Mouse (Mus musculus) midbrain, embryonic 12.5 days (tissue): ENCODE data around the gene Cdc37. TPM values are rescaled to one million over a fixed set of nuclear protein-coding genes. Genes with fewer than 3 reads are reported as not detected.

Experiments used
- ATAC-seq: fragments of 200-750 bp; cut with Nextera tagmentation; 2 replicates; pipeline ENCODE4 v1.8.0; 2017; ENCODE audit warnings: low read depth, moderate TSS enrichment, moderate library complexity; ENCODE audit not compliant: low FRiP score
- H3K27ac ChIP-seq: fragments of 300-500 bp; sonication (generic); replicated peaks from 2 replicates; pipeline ENCODE4 v1.5.1; 2016; ENCODE audit warnings: mild to moderate bottlenecking
- H3K27me3 ChIP-seq: fragments of 300-500 bp; sonication (generic); 2 replicates; pipeline ENCODE4 v1.6.1; 2016; ENCODE audit warnings: mild to moderate bottlenecking
- H3K36me3 ChIP-seq: fragments of 300-500 bp; sonication (generic); 2 replicates; pipeline ENCODE4 v1.6.1; 2016
- H3K4me1 ChIP-seq: fragments of 300-500 bp; sonication (generic); 2 replicates; pipeline ENCODE4 v1.6.1; 2016
- H3K4me2 ChIP-seq: fragments of 300-500 bp; sonication (generic); replicated peaks from 2 replicates; pipeline ENCODE4 v1.6.1; 2016; ENCODE audit warnings: mild to moderate bottlenecking, moderate library complexity
- H3K4me3 ChIP-seq: fragments of 300-500 bp; sonication (generic); 2 replicates; pipeline ENCODE4 v1.5.1; 2016; ENCODE audit warnings: mild to moderate bottlenecking
- H3K9ac ChIP-seq: fragments of 300-500 bp; sonication (generic); replicated peaks from 2 replicates; pipeline ENCODE4 v1.6.1; 2016; ENCODE audit warnings: mild to moderate bottlenecking, moderate library complexity
- H3K9me3 ChIP-seq: fragments of 300-500 bp; sonication (generic); 2 replicates; pipeline ENCODE4 v1.6.1; 2016; ENCODE audit warnings: mild to moderate bottlenecking
- WGBS: fragments of 180-500 bp; shearing (Covaris S2); methylation state at CpG from one replicate; pipeline ENCODE4 v1.1.7; 2016; 5-methylcytosine and 5-hydroxymethylcytosine counted together
- polyA plus RNA-seq: library from polyadenylated mRNA; unstranded; fragments of >200 nt; fragmentation: Nextera tagmentation; extraction: Ambion mirVana; gene quantifications from 2 replicates; pipeline ENCODE4 v1.2.1, GENCODE M21; 2016

The Cdc37 gene
- polyA plus RNA-seq, 1 experiment from 2014 or later = 283 TPM

- no peak for ATAC-seq
- H3K27ac ChIP-seq = no peak overlapping the region
- H3K4me1 ChIP-seq = peaks cover 32% of the 10 kb centered on the region
- no peaks in the 10 kb centered on the region for H3K9me3 ChIP-seq
- peak overlapping the region; percentile 41 for H3K4me3 ChIP-seq
- H3K4me2 ChIP-seq = peak overlapping the region; percentile 59
- peaks cover 72% of the 10 kb centered on the region for H3K27me3 ChIP-seq
- H3K9ac ChIP-seq = peak overlapping the region; percentile 21; the same call in 1 of the 2 replicates
- H3K36me3 ChIP-seq = no peaks in the 10 kb centered on the region
- under 1% methylated on average over 46 of the region's 47 CpGs for WGBS
Observed at GRCm38 (mm10) chr9:21165952-21166451, 16.2 kb upstream of the Cdc37 start.

GRCm38 (mm10) chr9:21165041-21165951 lies 15.5 kb upstream of the Cdc37 start, which contains the start of gene Pde4a:
Gene Pde4a (plus strand): TSS chr9:21165714.
- Histone ChIP-seq H3K4me1 (peaks cover 33% of the 10 kb centered on the region), H3K4me2 (peak within 1 kb of the TSS; percentile 59), H3K9me3 (no peaks in the 10 kb centered on the region), H3K27me3 (peaks cover 77% of the 10 kb centered on the region), H3K9ac (peak within 1 kb of the TSS; percentile 21; the same call in 1 of the 2 replicates), H3K36me3 (no peaks in the 10 kb centered on the region), H3K27ac (no peak within 1 kb of the TSS), H3K4me3 (peak within 1 kb of the TSS; percentile 41)
- ATAC-seq = no peak
- WGBS = 1% methylated on average over 80 of the region's 86 CpGs

- no peak for ATAC-seq
- Histone ChIP-seq H3K4me2 (no peak overlapping the region; the same call in 1 of the 2 replicates), H3K9me3 (no peaks in the 10 kb centered on the region), H3K27ac (no peak overlapping the region), H3K27me3 (peaks cover 79% of the 10 kb centered on the region), H3K4me3 (peak overlapping the region; percentile 12; the same call in 1 of the 2 replicates), H3K36me3 (no peaks in the 10 kb centered on the region), H3K9ac (no peak overlapping the region), H3K4me1 (peaks cover 33% of the 10 kb centered on the region)
- under 1% methylated on average over 26 of the region's 26 CpGs for WGBS
Observed at GRCm38 (mm10) chr9:21164072-21164471, 14.3 kb upstream of the Cdc37 start.

- Histone ChIP-seq H3K27ac (no peak overlapping the region), H3K36me3 (no peaks in the 10 kb centered on the region), H3K4me2 (no peak overlapping the region), H3K9ac (no peak overlapping the region), H3K27me3 (peaks cover 77% of the 10 kb centered on the region), H3K4me1 (peaks cover 30% of the 10 kb centered on the region), H3K4me3 (no peak overlapping the region), H3K9me3 (0 out of 2 replicates have a peak, but pooled peaks cover 2% of the 10 kb centered on the region)
- ATAC-seq = no peak
- 36% methylated on average over 11 of the region's 11 CpGs for WGBS
Observed at GRCm38 (mm10) chr9:21163086-21164050, 13.6 kb upstream of the Cdc37 start.

GRCm38 (mm10) chr9:21161209-21161909 lies 11.6 kb upstream of the Cdc37 start:
- Histone ChIP-seq H3K9me3 (0 out of 2 replicates have a peak, but pooled peaks cover 8% of the 10 kb centered on the region), H3K27me3 (peaks cover 57% of the 10 kb centered on the region), H3K36me3 (no peaks in the 10 kb centered on the region), H3K27ac (no peak overlapping the region), H3K4me3 (peak overlapping the region; percentile 51), H3K4me2 (peak overlapping the region; percentile 66), H3K9ac (peak overlapping the region; percentile 69), H3K4me1 (peaks cover 24% of the 10 kb centered on the region)
- ATAC-seq = peak; percentile 47
- WGBS = under 1% methylated on average over 52 of the region's 52 CpGs

GRCm38 (mm10) chr9:21154787-21155186 lies 5.0 kb upstream of the Cdc37 start:
- no peak for ATAC-seq
- H3K4me1 ChIP-seq = peaks cover 8% of the 10 kb centered on the region
- H3K27me3 ChIP-seq = peaks cover 9% of the 10 kb centered on the region
- H3K9me3 ChIP-seq = 0 out of 2 replicates have a peak, but pooled peaks cover 8% of the 10 kb centered on the region
- 85% methylated on average over 3 of the region's 3 CpGs for WGBS
- H3K36me3 ChIP-seq = no peaks in the 10 kb centered on the region
- no peak overlapping the region for H3K9ac ChIP-seq
- H3K27ac ChIP-seq = no peak overlapping the region
- no peak overlapping the region for H3K4me3 ChIP-seq
- H3K4me2 ChIP-seq = no peak overlapping the region

GRCm38 (mm10) chr9:21153833-21154232 lies 4.1 kb upstream of the Cdc37 start:
- ATAC-seq = no peak
- no peak overlapping the region for H3K9ac ChIP-seq
- H3K4me1 ChIP-seq = peaks cover 13% of the 10 kb centered on the region
- H3K27me3 ChIP-seq = peaks cover 9% of the 10 kb centered on the region
- H3K36me3 ChIP-seq = no peaks in the 10 kb centered on the region
- WGBS = 15% methylated on average over 5 of the region's 5 CpGs
- peak overlapping the region; percentile 44 for H3K4me2 ChIP-seq
- no peak overlapping the region for H3K27ac ChIP-seq
- no peak overlapping the region for H3K4me3 ChIP-seq
- H3K9me3 ChIP-seq = 0 out of 2 replicates have a peak, but pooled peaks cover 8% of the 10 kb centered on the region

- Histone ChIP-seq H3K4me2 (peak overlapping the region; percentile 44), H3K9me3 (0 out of 2 replicates have a peak, but pooled peaks cover 6% of the 10 kb centered on the region), H3K27ac (no peak overlapping the region), H3K9ac (peak overlapping the region; percentile 20; the same call in 1 of the 2 replicates), H3K4me3 (peak overlapping the region; percentile 20), H3K4me1 (peaks cover 18% of the 10 kb centered on the region), H3K27me3 (peaks cover 9% of the 10 kb centered on the region), H3K36me3 (no peaks in the 10 kb centered on the region)
- ATAC-seq = no peak
- 7% methylated on average over 12 of the region's 12 CpGs for WGBS
Observed at GRCm38 (mm10) chr9:21153331-21153730, 3.5 kb upstream of the Cdc37 start.

- no peak for ATAC-seq
- no peak overlapping the region for H3K4me3 ChIP-seq
- H3K27ac ChIP-seq = no peak overlapping the region
- H3K36me3 ChIP-seq = no peaks in the 10 kb centered on the region
- 5% methylated on average over 11 of the region's 11 CpGs for WGBS
- no peak overlapping the region for H3K9ac ChIP-seq
- H3K4me2 ChIP-seq = peak overlapping the region; percentile 44; the same call in 1 of the 2 replicates
- no peaks in the 10 kb centered on the region for H3K9me3 ChIP-seq
- peaks cover 24% of the 10 kb centered on the region for H3K4me1 ChIP-seq
- H3K27me3 ChIP-seq = peaks cover 9% of the 10 kb centered on the region
Observed at GRCm38 (mm10) chr9:21152715-21153114, 2.9 kb upstream of the Cdc37 start.

- no peak for ATAC-seq
- 11% methylated on average over 8 of the region's 8 CpGs for WGBS
- peaks cover 24% of the 10 kb centered on the region for H3K36me3 ChIP-seq
Observed at GRCm38 (mm10) chr9:21149077-21149653, 617 bp downstream of the Cdc37 start.

More at GRCm38 (mm10) chr9:21149077-21149653, 617 bp downstream of the Cdc37 start:
- H3K4me3 ChIP-seq = peak overlapping the region; percentile 89
- H3K27me3 ChIP-seq = peaks cover 9% of the 10 kb centered on the region
- H3K4me1 ChIP-seq = peaks cover 41% of the 10 kb centered on the region
- peak overlapping the region; percentile 86 for H3K9ac ChIP-seq
- 0 out of 2 replicates have a peak overlapping the region, but pooled peaks have one; percentile 54 for H3K27ac ChIP-seq
- no peaks in the 10 kb centered on the region for H3K9me3 ChIP-seq
- H3K4me2 ChIP-seq = peak overlapping the region; percentile 93
